Mouse (Mus musculus): ENCODE results near the gene Bmp4.

The Bmp4 gene

GRCm38 (mm10) chr14:46387821-46388481, 2.5 kb downstream of the Bmp4 start:
- in situ Hi-C loops (cut with MboI; ENCODE audit: low pct_unique_long_range_greater_than_20kb in 1 of 2, low sequenced_read_pairs in 2 of 2, unreplicated experiment in 1 of 2) = no loop called here

DNA sequence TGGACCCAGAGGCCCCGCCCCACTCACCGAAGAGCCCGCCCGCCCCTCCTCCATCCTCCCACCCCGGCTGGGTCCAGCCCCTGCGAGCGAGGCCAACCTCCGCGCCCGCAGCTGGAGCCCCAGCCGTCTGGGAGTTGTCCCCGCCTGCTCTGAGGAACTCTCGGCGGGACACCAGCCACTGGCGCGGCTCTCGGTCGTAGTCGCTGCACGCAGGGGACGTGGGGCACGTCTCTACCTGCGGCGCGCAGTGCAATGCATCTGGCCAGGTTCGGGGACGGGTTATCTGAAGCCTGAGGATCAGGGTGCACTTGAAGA, 3.2 kb downstream of the Bmp4 start:
- in situ Hi-C loops (cut with MboI; ENCODE audit: low pct_unique_long_range_greater_than_20kb in 1 of 2, low sequenced_read_pairs in 2 of 2, unreplicated experiment in 1 of 2) = no loop called here

GRCm38 (mm10) chr14:46386478-46387356, 3.8 kb downstream of the Bmp4 start:
- in situ Hi-C loops (cut with MboI; ENCODE audit: low pct_unique_long_range_greater_than_20kb in 1 of 2, low sequenced_read_pairs in 2 of 2, unreplicated experiment in 1 of 2) = no loop called here

- in situ Hi-C loops (cut with MboI; ENCODE audit: low pct_unique_long_range_greater_than_20kb in 1 of 2, low sequenced_read_pairs in 2 of 2, unreplicated experiment in 1 of 2) = no loop called here
These were observed 4.6 kb downstream of the Bmp4 start for GRCm38 (mm10) chr14:46385701-46386477.

GRCm38 (mm10) chr14:46384946-46385691, 5.3 kb downstream of the Bmp4 start:
- in situ Hi-C loops (cut with MboI; ENCODE audit: low pct_unique_long_range_greater_than_20kb in 1 of 2, low sequenced_read_pairs in 2 of 2, unreplicated experiment in 1 of 2) = no loop called here

DNA sequence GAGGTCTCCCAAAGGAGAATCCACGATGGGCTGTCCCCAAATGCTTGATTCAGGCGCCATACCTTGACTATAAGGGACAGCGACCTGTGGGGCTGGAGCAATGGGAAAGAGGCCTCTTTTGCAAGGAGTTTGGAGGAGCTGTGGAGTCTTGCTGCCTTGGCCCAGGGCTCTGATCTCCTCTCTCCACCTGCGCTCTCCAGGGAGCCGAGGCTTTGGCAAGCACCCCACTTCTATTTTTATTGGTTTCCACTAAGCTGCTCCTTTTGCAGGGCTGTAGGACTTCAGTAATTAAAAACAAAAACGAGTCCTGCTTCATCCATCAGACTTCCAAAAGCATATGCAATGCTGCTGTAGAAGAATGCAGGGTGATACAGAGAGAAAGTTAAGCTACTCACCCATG, 9.0 kb downstream of the Bmp4 start:
- in situ Hi-C loops (cut with MboI; ENCODE audit: low pct_unique_long_range_greater_than_20kb in 1 of 2, low sequenced_read_pairs in 2 of 2, unreplicated experiment in 1 of 2) = no loop called here

- in situ Hi-C loops (cut with MboI; ENCODE audit: low pct_unique_long_range_greater_than_20kb in 1 of 2, low sequenced_read_pairs in 2 of 2, unreplicated experiment in 1 of 2) = no loop called here
These were observed 10.2 kb downstream of the Bmp4 start for GRCm38 (mm10) chr14:46380286-46380721.

DNA sequence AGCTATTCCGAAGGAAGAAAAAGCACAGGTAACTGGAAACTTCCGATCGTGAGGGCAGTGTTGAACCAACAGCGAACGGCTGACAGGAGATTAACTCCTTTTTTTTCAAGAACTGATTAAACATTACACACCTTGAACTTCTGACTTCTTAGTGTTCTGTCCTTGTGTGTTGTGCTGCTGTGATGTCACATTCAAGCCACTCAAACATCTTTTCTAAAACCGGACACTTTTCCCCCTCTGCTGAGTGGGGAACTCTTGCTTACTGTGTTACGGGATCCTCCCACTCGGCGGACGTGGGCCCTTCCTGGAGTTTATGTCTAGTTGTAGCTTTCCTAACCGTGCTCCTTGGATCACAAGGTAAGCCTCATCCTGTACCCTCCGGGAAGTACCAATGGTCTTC, 11.2 kb downstream of the Bmp4 start, which contains the start of gene Gm15217:
Gene Gm15217 (plus strand): TSS at position 130 of the 400 bp plus-strand sequence.
- in situ Hi-C loops (cut with MboI; ENCODE audit: low pct_unique_long_range_greater_than_20kb in 1 of 2, low sequenced_read_pairs in 2 of 2, unreplicated experiment in 1 of 2) = no loop called here

GRCm38 (mm10) chr14:46375796-46376195, 14.7 kb downstream of the Bmp4 start:
- in situ Hi-C loops (cut with MboI; ENCODE audit: low pct_unique_long_range_greater_than_20kb in 1 of 2, low sequenced_read_pairs in 2 of 2, unreplicated experiment in 1 of 2) = no loop called here

- in situ Hi-C loops (cut with MboI; ENCODE audit: low pct_unique_long_range_greater_than_20kb in 1 of 2, low sequenced_read_pairs in 2 of 2, unreplicated experiment in 1 of 2) = no loop called here
These were observed 18.0 kb downstream of the Bmp4 start for GRCm38 (mm10) chr14:46372452-46372851.

DNA sequence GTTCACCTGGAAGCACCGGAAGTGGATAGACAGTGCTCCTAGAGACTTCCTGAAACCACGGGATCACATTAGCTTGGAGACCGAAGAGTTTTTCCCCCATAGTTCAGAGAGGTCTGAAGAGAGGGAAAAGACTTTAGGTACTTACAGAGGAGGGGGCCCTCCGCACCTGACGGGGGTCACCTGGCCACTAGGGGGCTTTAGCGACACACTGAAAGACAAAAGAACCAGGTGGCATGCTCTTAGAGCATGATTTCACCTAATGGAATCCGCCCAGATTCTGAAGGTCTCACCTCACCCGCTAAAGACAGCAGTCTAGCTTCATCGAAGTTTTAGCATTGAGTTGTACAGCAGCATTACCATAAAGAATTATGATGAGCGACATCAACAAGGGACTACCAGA, 27.3 kb downstream of the Bmp4 start:
- in situ Hi-C loops (cut with MboI; ENCODE audit: low pct_unique_long_range_greater_than_20kb in 1 of 2, low sequenced_read_pairs in 2 of 2, unreplicated experiment in 1 of 2) = no loop called here

DNA sequence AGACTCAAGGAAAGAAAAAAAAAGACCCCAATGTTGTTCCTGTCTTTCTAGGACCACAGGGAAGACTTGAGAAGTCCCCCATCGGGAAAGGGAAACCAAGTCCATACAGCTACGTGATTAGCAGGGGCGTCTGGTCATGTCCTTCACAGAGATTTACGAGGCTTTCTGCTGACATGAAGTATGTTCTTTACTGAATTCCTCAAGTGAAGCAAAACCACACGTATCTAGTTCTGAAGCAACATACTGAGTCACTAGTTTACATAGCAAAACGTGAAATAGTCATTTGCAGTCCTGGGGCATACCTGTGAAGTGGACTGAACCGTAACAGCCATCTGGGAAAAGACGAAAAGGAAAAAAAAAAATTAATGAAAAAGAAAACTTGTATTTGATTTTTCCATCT, 32.8 kb downstream of the Bmp4 start:
- in situ Hi-C loops (cut with MboI; ENCODE audit: low pct_unique_long_range_greater_than_20kb in 1 of 2, low sequenced_read_pairs in 2 of 2, unreplicated experiment in 1 of 2) = no loop called here

GRCm38 (mm10) chr14:46357286-46357685, 33.2 kb downstream of the Bmp4 start:
- in situ Hi-C loops (cut with MboI; ENCODE audit: low pct_unique_long_range_greater_than_20kb in 1 of 2, low sequenced_read_pairs in 2 of 2, unreplicated experiment in 1 of 2) = no loop called here

DNA sequence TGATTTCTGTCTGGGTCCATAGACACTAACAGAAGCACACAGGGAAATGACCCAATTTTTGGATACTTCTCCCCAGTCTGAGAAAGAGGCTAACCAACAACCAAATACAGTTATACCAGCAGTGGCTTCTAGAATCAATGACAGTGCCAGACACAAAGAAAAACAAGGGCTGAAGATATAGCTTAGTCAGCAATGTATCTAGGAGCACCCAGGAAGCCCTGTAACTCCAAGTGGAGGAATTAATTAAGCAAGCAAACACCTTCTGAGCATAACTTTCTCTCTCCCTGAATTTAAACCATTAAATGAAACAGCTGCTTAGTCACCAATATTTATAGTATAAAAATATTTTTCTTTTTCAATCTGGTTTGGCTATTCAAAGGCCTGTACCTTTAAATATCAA, 45.7 kb downstream of the Bmp4 start:
- in situ Hi-C loops (cut with MboI; ENCODE audit: low pct_unique_long_range_greater_than_20kb in 1 of 2, low sequenced_read_pairs in 2 of 2, unreplicated experiment in 1 of 2) = no loop called here

DNA sequence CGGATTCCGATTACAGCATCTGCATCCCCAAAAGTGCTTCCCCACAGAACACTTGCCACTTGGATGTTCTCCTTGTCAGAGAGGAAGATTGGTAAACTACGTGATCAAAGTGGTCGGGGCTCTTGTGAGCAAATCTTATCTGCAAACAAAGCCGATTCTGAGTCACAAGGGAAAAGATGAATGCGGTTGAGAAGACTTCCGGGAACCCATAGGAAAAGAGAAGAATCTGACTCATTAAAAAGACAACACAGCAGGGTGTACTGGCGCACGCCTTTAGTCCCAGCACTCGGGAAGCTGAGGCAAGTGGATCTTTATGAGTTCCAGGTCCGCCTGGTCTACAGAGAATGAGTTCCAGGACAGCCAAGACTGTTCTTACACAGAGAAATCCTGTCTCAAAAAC, 51.7 kb downstream of the Bmp4 start:
- in situ Hi-C loops (cut with MboI; ENCODE audit: low pct_unique_long_range_greater_than_20kb in 1 of 2, low sequenced_read_pairs in 2 of 2, unreplicated experiment in 1 of 2) = no loop called here

All from mouse embryonic stem cell (cell line).